Mouse (Mus musculus) heart, postnatal 36 days (tissue): Measurements from ENCODE around the gene Trnp1. TPM values are rescaled to one million over a fixed set of nuclear protein-coding genes. Genes with fewer than 3 reads are reported as not detected.
A peak's percentile ranks its signal among the peaks of the same experiment; 100 is the strongest.
"Not testable (repeated sequence)": the region's sequence is repeated elsewhere in the genome, so short reads cannot be mapped to it uniquely, and the experiment has no call there.

Source experiments
- DNase-seq, 2 experiments: peaks; one replicate each; pipeline ENCODE4 v3.0.0; 2021 to 2022
- intact Hi-C: fragments of 180-260 bp; cut with DNase I; formaldehyde crosslinking; loops from one replicate; pipeline ENCODE4 v1.15.1; 2025
- total RNA-seq, 2 experiments: library from RNA; stranded (reverse); gene quantifications; 2 replicates each; pipeline ENCODE4 v1.2.3; 2021

Trnp1 gene
- total RNA-seq: 1 to 10 TPM; 1.7 to 2.0 TPM

DNA sequence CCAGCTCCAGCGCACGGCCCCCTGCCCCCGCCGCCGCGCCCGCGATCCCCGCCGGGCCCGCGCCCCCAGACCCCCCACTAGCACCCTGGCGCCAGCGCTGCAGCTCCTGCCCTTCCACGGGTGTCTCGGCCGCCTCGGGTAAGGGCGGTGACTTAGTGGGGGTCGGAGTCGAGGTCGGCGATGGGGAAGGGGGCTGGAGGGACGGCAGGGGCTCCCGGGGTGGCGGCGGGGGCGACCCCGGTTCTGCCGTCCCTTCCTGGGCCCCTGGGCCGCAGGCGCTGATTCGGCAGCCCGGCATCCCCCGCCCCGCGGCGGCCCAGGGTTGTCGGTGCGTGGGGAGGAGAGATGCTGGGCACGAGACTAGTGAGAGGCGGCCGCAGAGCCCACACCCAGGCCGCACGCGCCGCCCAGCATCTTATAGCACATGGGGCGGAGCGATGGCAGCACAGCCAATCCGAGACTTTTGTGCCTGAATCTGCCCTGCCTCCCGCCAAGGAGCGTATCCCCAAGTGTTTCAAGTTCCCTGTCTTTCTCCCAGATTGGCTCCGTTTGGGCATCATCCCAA is at the start of gene Trnp1:
Gene Trnp1, minus strand, starts transcription at position 391 of the 565 bp plus-strand sequence.
- intact Hi-C loops: no loop called here
- peak; percentile 57 to 61 for DNase-seq

DNA sequence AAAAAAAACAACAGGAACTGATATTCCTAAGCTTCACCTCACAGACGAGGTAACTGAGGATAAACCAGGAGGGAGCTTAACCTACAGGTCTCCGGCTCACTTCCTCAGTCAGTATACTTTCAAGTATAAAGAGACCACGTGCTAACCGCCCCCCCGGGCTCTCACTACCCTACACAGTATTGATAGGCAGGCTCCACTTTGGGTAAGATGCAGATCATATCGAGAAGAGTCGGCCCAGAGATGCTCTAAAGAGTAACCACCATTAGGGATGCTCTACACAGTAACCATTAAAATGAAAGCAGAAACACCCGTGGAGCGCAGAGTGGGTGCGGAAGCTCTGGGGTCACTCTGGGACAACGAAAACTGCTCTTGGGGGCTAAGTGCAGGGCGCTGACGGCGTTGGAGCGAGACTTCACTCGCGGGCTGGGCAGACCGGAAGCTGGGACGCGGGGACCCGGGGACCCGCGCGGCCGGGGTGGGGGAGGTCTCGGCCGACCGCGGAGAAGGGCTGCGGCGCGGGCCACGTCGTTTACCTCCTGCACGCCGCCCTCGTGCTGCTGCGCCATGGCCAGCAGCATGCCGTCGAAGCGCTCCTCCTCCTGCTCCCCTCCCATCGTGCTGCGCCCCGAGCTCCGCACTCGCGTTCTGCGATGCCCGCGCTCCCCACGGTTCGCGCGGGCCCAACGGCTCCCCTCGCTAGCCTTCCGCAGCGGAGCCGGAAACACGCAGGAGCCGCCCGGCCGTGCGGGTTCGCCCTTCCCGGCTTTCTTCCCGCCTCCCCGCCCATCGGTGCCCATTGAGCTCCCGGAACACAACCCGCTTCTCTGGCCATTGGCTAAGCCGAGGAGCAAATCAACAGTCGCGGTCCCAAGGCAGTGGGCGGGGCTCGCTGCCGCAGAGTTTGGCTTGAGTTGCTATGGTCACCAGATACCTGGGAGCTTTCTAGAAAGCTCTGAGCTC is 47.2 kb upstream of the Trnp1 start, which contains the start of gene Nudc:
Gene Nudc, minus strand, starts transcription at position 725 of the 960 bp plus-strand sequence.
- intact Hi-C loops: no loop called here
- peak; percentile 94 for DNase-seq

GRCm38 (mm10) chr4:133536652-133537051 is 38.3 kb upstream of the Trnp1 start:
- no peak for DNase-seq
- intact Hi-C loops: no loop called here

- no peak for DNase-seq
- intact Hi-C loops: no loop called here
These were observed 37.7 kb upstream of the Trnp1 start for GRCm38 (mm10) chr4:133536081-133536480.

DNA sequence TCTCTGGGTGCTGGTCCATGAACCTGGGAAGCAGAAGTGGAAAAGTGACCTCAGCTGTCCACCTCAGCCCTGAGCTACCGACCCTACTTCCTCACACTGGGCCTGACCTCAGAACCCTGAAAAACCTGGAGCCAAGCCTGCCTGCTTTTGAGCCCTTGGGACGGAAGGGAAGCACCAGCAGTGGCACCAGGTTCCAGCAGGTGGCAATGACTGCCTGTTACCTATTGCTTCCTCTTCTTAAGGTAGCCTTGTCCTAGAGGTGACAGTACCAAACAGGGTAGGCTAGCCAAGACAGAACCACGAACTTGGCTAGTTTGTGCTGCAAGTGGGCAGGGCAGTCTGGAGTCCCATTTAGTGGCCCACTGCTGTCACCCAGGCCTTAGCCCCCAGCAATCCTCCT is 34.4 kb upstream of the Trnp1 start:
- intact Hi-C loops: no loop called here
- DNase-seq: no peak

GRCm38 (mm10) chr4:133527788-133528187 is 29.4 kb upstream of the Trnp1 start:
- no peak for DNase-seq
- intact Hi-C loops: no loop called here

- intact Hi-C loops: no loop called here
- DNase-seq: no peak
These were observed 23.2 kb upstream of the Trnp1 start for GRCm38 (mm10) chr4:133521502-133521901.

DNA sequence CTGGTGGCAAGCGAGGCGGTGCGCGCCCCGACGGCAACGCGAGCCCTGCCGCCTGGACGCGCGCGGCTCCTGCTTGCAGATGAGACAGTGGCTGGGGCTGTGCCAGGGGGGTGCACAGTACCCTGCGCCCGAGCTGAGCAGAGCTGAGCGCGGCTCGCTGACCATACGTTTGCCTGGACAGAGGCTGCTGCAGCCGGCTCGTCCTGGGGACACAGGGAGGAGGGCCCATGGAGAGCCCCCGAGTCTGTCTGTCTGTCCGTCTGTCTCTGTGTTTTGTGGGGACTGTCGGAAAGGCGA is 21.0 kb upstream of the Trnp1 start:
- intact Hi-C loops: no loop called here

GRCm38 (mm10) chr4:133518601-133519368 is 20.4 kb upstream of the Trnp1 start, which contains the start of gene Kdf1:
Kdf1 (plus strand) TSS chr4:133518963.
- DNase-seq: no peak
- intact Hi-C loops: no loop called here

More for the DNA sequence above, 21.0 kb upstream of the Trnp1 start:
- no peak for DNase-seq

- intact Hi-C loops: loop anchor here (5.0 kb wide), 1 partner anchor 91 kb away; no protein-coding TSS in a partner anchor
- peak; percentile 69 to 74 for DNase-seq
These were observed 14.6 kb upstream of the Trnp1 start for GRCm38 (mm10) chr4:133512972-133513371.

GRCm38 (mm10) chr4:133512511-133512910 is 14.2 kb upstream of the Trnp1 start:
- DNase-seq: not testable (repeated sequence)

GRCm38 (mm10) chr4:133511050-133511449 is 12.7 kb upstream of the Trnp1 start:
- intact Hi-C loops: loop anchor here (5.0 kb wide), 1 partner anchor 89 kb away; no protein-coding TSS in a partner anchor
- no peak for DNase-seq

More at GRCm38 (mm10) chr4:133512511-133512910, 14.2 kb upstream of the Trnp1 start:
- intact Hi-C loops: loop anchor here (5.0 kb wide), 1 partner anchor 90 kb away; no protein-coding TSS in a partner anchor

DNA sequence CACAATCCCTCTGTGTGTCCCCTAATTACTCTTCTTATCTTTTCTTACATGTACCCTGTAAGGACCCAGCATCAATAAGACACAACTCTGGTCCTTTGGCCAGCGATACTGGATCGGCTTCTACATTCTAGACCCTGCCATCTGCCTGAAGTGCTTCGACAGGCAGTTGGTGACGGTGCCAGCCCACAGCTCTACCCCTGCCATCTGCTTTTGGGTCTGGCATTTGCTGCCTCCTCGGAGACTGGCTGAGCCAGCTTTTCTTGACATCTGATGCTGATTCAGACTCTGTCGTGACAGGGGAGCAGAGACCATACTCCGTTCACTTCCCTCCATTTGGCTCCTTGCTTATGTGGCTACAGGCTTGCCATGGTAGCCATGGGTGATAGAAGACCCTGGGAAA is 10.6 kb upstream of the Trnp1 start:
- no peak for DNase-seq
- intact Hi-C loops: loop anchor here (5.0 kb wide), 1 partner anchor 37 kb away; no protein-coding TSS in a partner anchor

DNA sequence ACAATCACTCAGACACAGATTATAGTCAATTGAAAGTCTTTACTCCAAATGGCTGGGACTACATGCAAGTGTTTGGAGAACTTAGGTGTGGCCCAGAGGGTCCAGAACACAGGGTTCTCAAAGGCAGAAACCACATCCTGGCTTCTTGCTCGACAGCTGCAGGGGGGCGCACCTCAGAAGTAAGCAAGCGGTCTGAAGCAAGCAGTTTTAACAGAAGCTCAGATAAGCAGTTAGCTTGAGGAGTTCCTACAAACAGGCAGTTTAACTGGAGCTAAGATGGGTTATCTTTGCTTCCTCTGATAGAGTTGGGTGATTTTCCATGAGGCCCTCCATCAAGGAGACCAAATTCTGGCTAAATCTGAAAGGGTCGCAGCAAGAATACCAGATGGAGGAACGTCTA is 8.2 kb upstream of the Trnp1 start:
- intact Hi-C loops: loop anchor here (5.0 kb wide), 1 partner anchor 34 kb away; no protein-coding TSS in a partner anchor

GRCm38 (mm10) chr4:133504755-133505485 is 6.6 kb upstream of the Trnp1 start:
- no peak for DNase-seq
- intact Hi-C loops: loop anchor here (5.0 kb wide), 1 partner anchor 33 kb away; no protein-coding TSS in a partner anchor

More for the DNA sequence above, 8.2 kb upstream of the Trnp1 start:
- DNase-seq: no peak

GRCm38 (mm10) chr4:133504300-133504699 is 6.0 kb upstream of the Trnp1 start:
- intact Hi-C loops: no loop called here
- DNase-seq: no peak

DNA sequence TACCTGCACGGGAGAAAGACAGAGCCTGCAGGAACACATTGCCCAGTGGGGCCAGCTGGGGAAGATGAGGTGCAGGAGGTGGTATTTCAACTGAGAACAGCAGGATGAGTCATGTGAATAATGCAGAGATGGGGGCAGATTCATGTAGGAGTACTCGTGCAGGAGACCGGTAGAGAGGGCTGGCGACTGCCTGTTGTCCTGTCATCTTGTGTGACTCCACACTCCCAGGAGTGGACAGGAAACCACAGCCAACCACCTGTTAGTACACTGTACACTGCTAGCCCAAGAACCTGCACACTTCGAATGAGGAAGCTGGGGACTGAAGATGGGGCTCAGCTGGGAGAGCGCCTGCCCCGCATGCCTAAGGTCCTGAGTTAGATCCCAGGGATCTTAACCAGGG is 3.2 kb upstream of the Trnp1 start:
- intact Hi-C loops: no loop called here

DNA sequence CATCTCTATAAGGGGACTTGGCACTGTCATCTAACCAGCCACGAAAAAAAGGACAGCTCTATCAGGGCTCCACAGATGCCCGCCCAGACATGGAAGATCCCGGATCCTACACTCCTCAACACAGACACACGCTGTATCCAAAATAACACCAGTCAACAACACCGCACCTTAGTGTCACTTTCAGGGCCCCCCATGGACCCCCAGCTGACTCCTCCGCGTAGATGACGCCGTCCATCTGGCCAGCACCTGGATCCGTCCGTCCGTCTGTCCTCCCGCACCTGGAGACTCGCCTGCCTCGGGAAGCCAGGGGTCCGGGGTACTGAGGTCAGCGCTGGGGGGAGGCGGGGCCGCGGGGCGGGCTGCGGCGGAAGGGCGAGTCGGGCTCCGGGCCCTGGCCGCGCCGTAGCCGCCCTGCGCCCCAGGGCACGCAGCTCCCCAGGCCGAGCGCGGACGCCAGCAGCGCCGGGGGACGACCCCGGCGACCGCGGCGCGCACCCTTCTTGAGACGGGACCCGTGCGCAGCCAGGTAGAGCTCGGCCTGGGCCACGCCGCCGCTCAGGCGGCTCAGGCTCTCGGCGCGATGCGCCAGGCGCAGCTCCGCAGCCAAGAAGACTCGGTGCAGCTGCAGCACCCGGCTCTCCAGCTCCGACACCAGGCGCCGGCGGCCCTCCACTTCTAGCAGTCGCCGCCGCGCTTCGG is 740 bp downstream of the Trnp1 start:
- intact Hi-C loops: no loop called here

More for the DNA sequence above, 3.2 kb upstream of the Trnp1 start:
- DNase-seq: no peak

DNA sequence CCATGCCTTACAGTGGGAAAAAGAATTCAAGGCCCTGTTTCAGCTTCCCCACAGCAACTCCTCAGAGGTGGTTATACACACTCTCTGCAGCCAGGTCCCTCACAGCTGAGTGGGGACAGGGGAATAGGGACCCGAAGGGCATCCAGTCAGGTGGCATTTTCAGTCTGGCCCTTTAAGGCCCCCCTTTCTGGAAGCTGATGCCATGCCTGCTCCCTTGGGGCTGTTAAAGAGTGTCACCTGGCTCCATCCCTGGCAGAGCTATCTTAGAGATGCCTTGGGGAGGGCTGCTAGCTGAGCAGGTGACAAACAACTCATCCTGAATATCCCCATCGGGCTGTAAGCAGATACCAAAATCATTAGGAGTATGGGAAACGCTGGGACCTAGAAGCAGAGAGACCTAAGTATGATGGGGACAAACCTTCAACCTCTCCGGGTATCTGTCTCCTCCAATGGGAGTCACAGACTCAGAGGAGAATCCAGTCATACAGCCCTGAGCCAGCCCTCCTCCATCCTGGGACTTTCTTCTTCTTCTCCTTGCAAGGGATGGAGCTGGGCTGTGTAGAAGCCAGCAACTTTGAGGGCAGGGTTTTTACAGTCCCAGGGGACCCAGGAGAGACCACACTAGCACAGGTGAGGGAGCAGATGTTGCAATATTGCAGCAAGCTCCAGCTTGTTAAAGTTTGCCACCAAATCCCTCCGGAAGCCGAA is 1.5 kb downstream of the Trnp1 start:
- intact Hi-C loops: no loop called here
- no peak for DNase-seq

More for the DNA sequence above, 740 bp downstream of the Trnp1 start:
- peak in 1 of 2 experiments; percentile 53 for DNase-seq
